Mouse (Mus musculus): ENCODE data around the gene Gna14. TPM values are rescaled to one million over a fixed set of nuclear protein-coding genes. Genes with fewer than 3 reads are reported as not detected.
A peak's percentile ranks its signal among the peaks of the same experiment; 100 is the strongest.

The Gna14 gene
- total and polyA plus RNA-seq, 2 experiments: 1.7 to 2.7 TPM

- TF ChIP-seq CTCF (IDR thresholded peaks at IDR 0.05; ENCODE audit: low read depth, low read length): no peak
- no peak for TF ChIP-seq POLR2A (IDR thresholded peaks at IDR 0.05; ENCODE audit: extremely low read depth, insufficient read depth, low read length)
- no peaks in the 10 kb centered on the region for H3K79me2 ChIP-seq (ENCODE audit: control insufficient read depth, insufficient read depth, low read length)
- no peak for DNase-seq (ENCODE audit: extremely low read depth, low read depth, low spot score)
These were observed 24.3 kb upstream of the Gna14 start for GRCm38 (mm10) chr19:16411302-16411701.

GRCm38 (mm10) chr19:16418086-16418663 lies 17.4 kb upstream of the Gna14 start:
- DNase-seq (ENCODE audit: extremely low read depth, low read depth, low spot score): no peak
- no peaks in the 10 kb centered on the region; the same call in 1 of the 2 replicates for H3K27me3 ChIP-seq (ENCODE audit: control insufficient read depth, insufficient read depth, low read length)
- no peaks in the 10 kb centered on the region for H3K79me2 ChIP-seq (ENCODE audit: control insufficient read depth, insufficient read depth, low read length)
- TF ChIP-seq CTCF (IDR thresholded peaks at IDR 0.05; ENCODE audit: low read depth, low read length): no peak
- TF ChIP-seq POLR2A (IDR thresholded peaks at IDR 0.05; ENCODE audit: extremely low read depth, insufficient read depth, low read length): no peak
- H3K4me1 ChIP-seq (ENCODE audit: control insufficient read depth, insufficient read depth, low read length): no peaks in the 10 kb centered on the region
- no peaks in the 10 kb centered on the region for H3K36me3 ChIP-seq (ENCODE audit: control insufficient read depth, insufficient read depth, low read length)
- no peak overlapping the region for H3K4me3 ChIP-seq (ENCODE audit: insufficient read depth, low read depth, low read length)
- no peak overlapping the region for H3K27ac ChIP-seq (replicated peaks; ENCODE audit: insufficient read depth, low read depth, low read length)
- 93% methylated on average over 5 of the region's 5 CpGs for WGBS
- H3K9ac ChIP-seq (ENCODE audit: low read depth, low read length): no peak overlapping the region

More at GRCm38 (mm10) chr19:16411302-16411701, 24.3 kb upstream of the Gna14 start:
- Histone ChIP-seq H3K27ac (replicated peaks; ENCODE audit: insufficient read depth, low read depth, low read length) (no peak overlapping the region), H3K36me3 (ENCODE audit: control insufficient read depth, insufficient read depth, low read length) (no peaks in the 10 kb centered on the region), H3K27me3 (ENCODE audit: control insufficient read depth, insufficient read depth, low read length) (no peaks in the 10 kb centered on the region), H3K9ac (ENCODE audit: low read depth, low read length) (no peak overlapping the region), H3K4me3 (ENCODE audit: insufficient read depth, low read depth, low read length) (no peak overlapping the region), H3K4me1 (ENCODE audit: control insufficient read depth, insufficient read depth, low read length) (no peaks in the 10 kb centered on the region)

- no peak for DNase-seq (ENCODE audit: extremely low read depth, low read depth, low spot score)
- H3K9ac ChIP-seq (ENCODE audit: low read depth, low read length): no peak overlapping the region
- WGBS: 82% methylated on average over 2 of the region's 2 CpGs
These were observed 10.0 kb upstream of the Gna14 start for GRCm38 (mm10) chr19:16425596-16425995.

GRCm38 (mm10) chr19:16431368-16431767 lies 4.2 kb upstream of the Gna14 start:
- TF ChIP-seq CTCF (IDR thresholded peaks at IDR 0.05; ENCODE audit: low read depth, low read length) (no peak), POLR2A (IDR thresholded peaks at IDR 0.05; ENCODE audit: extremely low read depth, insufficient read depth, low read length) (no peak)
- 85% methylated on average over 8 of the region's 8 CpGs for WGBS
- Histone ChIP-seq H3K27ac (replicated peaks; ENCODE audit: insufficient read depth, low read depth, low read length) (no peak overlapping the region), H3K4me3 (ENCODE audit: insufficient read depth, low read depth, low read length) (no peak overlapping the region), H3K9ac (ENCODE audit: low read depth, low read length) (no peak overlapping the region), H3K4me1 (ENCODE audit: control insufficient read depth, insufficient read depth, low read length) (peaks cover 7% of the 10 kb centered on the region), H3K79me2 (ENCODE audit: control insufficient read depth, insufficient read depth, low read length) (no peaks in the 10 kb centered on the region), H3K36me3 (ENCODE audit: control insufficient read depth, insufficient read depth, low read length) (no peaks in the 10 kb centered on the region), H3K27me3 (ENCODE audit: control insufficient read depth, insufficient read depth, low read length) (no peaks in the 10 kb centered on the region)
- DNase-seq (ENCODE audit: extremely low read depth, low read depth, low spot score): no peak

More at GRCm38 (mm10) chr19:16425596-16425995, 10.0 kb upstream of the Gna14 start:
- Histone ChIP-seq H3K36me3 (ENCODE audit: control insufficient read depth, insufficient read depth, low read length) (no peaks in the 10 kb centered on the region), H3K27me3 (ENCODE audit: control insufficient read depth, insufficient read depth, low read length) (no peaks in the 10 kb centered on the region; the same call in 1 of the 2 replicates), H3K27ac (replicated peaks; ENCODE audit: insufficient read depth, low read depth, low read length) (no peak overlapping the region), H3K4me1 (ENCODE audit: control insufficient read depth, insufficient read depth, low read length) (no peaks in the 10 kb centered on the region), H3K79me2 (ENCODE audit: control insufficient read depth, insufficient read depth, low read length) (no peaks in the 10 kb centered on the region), H3K4me3 (ENCODE audit: insufficient read depth, low read depth, low read length) (no peak overlapping the region)
- TF ChIP-seq POLR2A (IDR thresholded peaks at IDR 0.05; ENCODE audit: extremely low read depth, insufficient read depth, low read length) (no peak), CTCF (IDR thresholded peaks at IDR 0.05; ENCODE audit: low read depth, low read length) (no peak)

- peak overlapping the region; percentile 32 for H3K27ac ChIP-seq (replicated peaks; ENCODE audit: insufficient read depth, low read depth, low read length)
- TF ChIP-seq CTCF (IDR thresholded peaks at IDR 0.05; ENCODE audit: low read depth, low read length) (peak; percentile 38; the same call in 1 of the 2 replicates), POLR2A (IDR thresholded peaks at IDR 0.05; ENCODE audit: extremely low read depth, insufficient read depth, low read length) (no peak)
- peak; percentile 71 for DNase-seq (ENCODE audit: extremely low read depth, low read depth, low spot score)
These were observed 683 bp upstream of the Gna14 start for GRCm38 (mm10) chr19:16434879-16435278.

More at GRCm38 (mm10) chr19:16434879-16435278, 683 bp upstream of the Gna14 start:
- Histone ChIP-seq H3K9ac (ENCODE audit: low read depth, low read length) (peak overlapping the region; percentile 37), H3K4me3 (ENCODE audit: insufficient read depth, low read depth, low read length) (peak overlapping the region; percentile 51), H3K36me3 (ENCODE audit: control insufficient read depth, insufficient read depth, low read length) (no peaks in the 10 kb centered on the region), H3K27me3 (ENCODE audit: control insufficient read depth, insufficient read depth, low read length) (no peaks in the 10 kb centered on the region), H3K79me2 (ENCODE audit: control insufficient read depth, insufficient read depth, low read length) (no peaks in the 10 kb centered on the region), H3K4me1 (ENCODE audit: control insufficient read depth, insufficient read depth, low read length) (peaks cover 7% of the 10 kb centered on the region)
- WGBS: 4% methylated on average over 9 of the region's 9 CpGs
